Mouse (Mus musculus) embryo, embryonic 11 days (tissue): ENCODE measurements around the gene Pip4k2b.
"Not testable (repeated sequence)": the region's sequence is repeated elsewhere in the genome, so short reads cannot be mapped to it uniquely, and the experiment has no call there.

Source experiments
- DNase-seq: peaks from one replicate; pipeline ENCODE4 v3.0.0-alpha.2; 2015

Gene Pip4k2b

GRCm38 (mm10) chr11:97713896-97714295 lies 30.6 kb downstream of the Pip4k2b start:
- DNase-seq, result no peak

DNA sequence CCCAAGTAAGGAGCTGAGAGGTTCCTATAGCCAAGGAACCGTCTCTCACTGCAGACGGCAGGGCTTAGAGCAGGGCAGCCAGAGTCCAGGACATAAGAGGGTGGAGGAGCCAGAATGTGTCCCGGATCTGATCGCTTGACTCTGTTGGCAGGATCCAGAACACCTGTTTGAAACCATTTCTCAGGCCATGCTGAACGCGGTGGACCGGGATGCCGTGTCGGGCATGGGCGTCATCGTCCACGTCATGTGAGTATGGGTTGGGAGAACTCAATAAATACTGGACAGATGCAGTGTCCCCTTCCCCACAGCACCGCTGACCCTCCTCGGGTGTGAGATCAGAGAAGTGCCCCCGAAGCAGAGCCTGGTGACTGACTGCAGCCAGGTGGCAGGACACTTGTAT lies 32.2 kb downstream of the Pip4k2b start:
- no peak for DNase-seq

- no peak for DNase-seq
These were observed 33.2 kb downstream of the Pip4k2b start for GRCm38 (mm10) chr11:97711200-97711900.

GRCm38 (mm10) chr11:97710067-97710466 lies 34.4 kb downstream of the Pip4k2b start:
- not testable (repeated sequence) for DNase-seq

DNA sequence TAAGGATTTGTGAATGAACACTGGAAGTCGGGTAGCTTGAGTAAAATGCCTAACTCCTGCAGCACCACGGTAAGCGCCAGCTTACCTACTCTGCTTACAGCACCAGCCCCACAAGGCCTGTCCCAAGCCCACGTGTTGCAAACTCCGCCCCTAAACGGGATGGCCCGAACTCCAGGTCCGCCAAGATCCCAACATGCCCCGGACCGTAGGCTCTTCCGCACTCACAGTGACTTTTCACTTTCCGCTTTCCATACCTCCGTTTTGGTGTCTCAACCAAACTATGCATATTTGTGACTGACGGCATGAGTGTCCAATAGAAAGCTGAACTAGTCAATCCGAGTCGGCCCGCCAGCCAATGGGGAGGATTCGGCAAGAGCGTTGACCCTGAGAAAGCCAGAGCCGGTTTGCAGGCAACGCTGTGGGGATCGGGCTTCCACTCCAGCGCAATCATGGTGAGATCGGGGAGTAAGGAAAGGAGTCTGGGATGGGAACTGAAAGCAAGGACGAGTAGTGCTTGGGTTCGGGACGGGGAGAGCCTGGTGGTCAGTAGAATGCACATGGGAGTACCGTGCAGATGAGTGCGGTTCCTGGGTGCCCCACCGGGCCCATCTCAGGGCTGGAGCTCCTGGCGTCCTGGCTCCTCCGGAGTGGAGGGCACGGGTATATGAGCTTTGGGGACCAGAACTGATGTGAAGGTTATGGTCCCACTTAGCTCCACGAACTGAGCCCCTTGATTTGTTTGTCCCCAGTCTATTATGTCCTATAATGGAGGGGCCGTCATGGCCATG lies 41.3 kb downstream of the Pip4k2b start, which contains the start of gene Psmb3:
Psmb3 (plus strand) TSS at position 361 of the 788 bp plus-strand sequence.
- DNase-seq, result peak; percentile 99

- peak; percentile 86 for DNase-seq
These were observed 42.1 kb downstream of the Pip4k2b start for GRCm38 (mm10) chr11:97702393-97702745.

- no peak for DNase-seq
These were observed 42.7 kb downstream of the Pip4k2b start for GRCm38 (mm10) chr11:97701581-97702392.

DNA sequence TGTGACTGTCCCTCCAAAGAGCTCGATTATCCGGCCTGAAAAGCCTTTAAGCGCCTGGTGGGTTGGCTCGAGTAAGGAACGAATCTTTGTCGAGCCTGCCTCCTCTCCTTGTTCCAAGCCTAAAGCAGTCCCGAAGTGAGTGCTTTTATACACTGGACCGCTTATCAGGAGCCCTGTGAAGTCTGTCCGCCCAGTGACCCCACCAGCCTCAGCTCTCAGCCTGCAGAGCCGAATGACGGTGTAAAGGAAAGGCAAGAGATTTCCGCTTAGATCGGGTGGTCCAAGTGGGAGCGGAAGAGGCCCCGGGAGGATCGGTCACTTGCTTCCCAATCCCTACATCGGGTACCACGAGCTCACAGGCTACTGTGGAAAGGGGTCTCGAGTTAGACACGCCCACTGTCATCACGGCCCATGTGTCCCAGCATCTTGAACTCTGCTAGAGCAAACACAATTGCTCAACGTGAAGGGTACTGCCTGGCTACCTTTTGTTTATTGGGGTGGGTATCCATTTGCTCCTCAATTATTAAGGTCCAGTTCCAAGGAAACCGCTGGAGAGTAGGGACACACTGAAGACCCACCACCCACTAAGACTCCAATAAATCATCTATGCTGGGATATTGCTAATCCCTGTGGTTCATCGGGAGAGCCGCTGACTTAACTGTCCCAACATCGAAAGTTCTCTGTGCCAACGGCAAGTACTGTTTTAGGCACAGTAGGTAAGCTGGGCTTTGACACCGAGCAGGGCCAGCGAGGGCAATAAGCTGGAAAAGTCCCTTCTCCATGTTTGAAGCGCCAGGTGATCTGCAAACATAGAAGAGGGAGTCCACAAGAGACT lies 43.5 kb downstream of the Pip4k2b start:
- DNase-seq, result peak; percentile 62

GRCm38 (mm10) chr11:97700003-97700745 lies 44.3 kb downstream of the Pip4k2b start, which contains the start of gene Pcgf2:
Gene Pcgf2, minus strand, starts transcription at chr11:97700497.
- DNase-seq, result peak; percentile 84

DNA sequence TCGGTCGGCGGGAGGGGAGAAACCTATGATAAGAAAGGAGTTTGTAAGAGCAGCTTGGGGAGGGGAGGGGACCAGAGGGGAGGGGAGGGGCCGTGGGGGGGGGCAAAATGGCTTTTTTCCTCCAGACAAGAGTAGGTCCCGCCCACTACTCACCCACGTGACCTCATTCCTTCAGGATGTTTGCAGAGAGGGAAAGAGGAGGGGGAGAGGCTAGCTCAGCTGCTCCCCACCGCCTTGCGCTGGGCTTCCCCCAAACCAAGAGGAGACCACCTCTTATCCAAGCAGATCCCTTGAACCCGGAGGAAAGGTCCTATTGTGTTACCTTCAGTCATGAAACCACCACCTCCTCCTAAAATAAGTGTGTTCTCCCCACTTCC lies 44.9 kb downstream of the Pip4k2b start:
- DNase-seq, result peak; percentile 96

DNA sequence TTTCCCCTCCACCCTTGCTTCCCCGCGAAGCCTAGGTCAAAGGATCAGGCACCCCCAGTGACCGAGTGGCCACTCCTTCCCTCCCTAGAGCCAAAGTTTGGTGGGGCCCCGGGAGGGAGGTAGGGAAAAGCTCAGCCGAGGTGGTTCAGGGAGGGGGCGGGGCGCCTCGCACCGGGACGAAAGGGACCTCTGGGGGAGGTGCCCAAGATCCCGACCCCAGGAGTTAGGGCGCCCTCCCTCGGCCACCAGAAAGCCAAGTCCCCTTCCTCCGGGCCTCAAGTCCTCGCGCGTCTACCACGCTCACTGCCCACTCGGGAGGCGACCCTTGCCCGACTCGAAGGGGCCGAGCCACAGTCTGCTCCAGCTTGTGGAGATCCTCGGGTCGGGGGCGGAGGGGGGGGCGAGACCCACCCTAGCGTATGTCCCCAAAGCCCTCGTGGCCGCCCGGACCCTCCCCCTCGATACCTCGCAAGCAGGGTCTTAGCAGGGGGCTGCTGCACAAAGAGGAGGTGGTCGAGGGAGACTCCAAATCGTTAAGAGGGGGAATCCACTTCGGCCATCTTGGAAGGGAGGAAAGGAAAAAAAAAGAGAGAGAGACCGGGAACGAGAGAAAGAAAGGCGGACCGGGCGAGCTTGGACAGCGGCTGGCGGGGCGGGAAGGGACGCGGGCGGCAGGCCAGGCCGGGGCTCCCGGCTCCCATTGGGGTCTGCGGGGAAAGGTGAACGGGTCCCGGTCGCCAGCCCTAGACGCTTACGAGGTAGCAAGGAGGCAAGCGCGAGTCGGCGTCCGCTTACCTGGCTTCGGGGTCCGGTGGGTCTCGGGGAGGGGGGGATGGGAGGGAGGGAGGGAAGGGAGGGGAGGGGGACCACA lies 45.5 kb downstream of the Pip4k2b start:
- peak; percentile 90 for DNase-seq

DNA sequence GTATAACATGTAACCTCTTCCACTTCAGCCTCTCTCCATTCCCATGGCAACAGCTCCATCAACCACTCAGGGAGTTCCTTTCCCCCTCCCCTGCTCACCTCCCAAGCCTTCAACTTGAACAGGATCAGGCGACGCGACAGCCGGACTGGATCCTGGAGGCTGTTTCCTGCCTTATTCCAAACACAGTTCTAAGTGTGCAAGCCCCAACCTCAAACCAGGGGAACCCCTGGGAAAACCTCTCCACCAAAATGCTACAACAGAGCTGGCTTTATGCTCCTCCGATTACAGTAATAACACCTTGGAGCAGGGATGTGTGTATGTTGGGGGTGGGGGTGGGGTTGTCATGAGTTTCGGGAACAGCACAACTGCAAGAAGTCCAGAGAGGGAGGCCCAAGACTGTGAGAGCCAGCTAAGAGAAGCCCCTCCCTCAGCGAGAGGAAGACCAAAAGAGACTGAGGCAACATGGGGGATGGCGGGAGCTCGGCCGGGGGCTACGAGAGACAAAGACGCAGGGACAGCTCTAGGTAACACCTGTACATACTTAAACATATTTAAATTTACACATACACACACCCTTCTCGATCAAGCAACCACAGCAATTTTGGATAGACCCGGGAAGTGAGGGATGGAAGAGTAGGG lies 46.5 kb downstream of the Pip4k2b start:
- DNase-seq, result peak; percentile 69

GRCm38 (mm10) chr11:97697199-97697890 lies 47.2 kb downstream of the Pip4k2b start:
- no peak for DNase-seq

GRCm38 (mm10) chr11:97696669-97697068 lies 47.8 kb downstream of the Pip4k2b start:
- no peak for DNase-seq

DNA sequence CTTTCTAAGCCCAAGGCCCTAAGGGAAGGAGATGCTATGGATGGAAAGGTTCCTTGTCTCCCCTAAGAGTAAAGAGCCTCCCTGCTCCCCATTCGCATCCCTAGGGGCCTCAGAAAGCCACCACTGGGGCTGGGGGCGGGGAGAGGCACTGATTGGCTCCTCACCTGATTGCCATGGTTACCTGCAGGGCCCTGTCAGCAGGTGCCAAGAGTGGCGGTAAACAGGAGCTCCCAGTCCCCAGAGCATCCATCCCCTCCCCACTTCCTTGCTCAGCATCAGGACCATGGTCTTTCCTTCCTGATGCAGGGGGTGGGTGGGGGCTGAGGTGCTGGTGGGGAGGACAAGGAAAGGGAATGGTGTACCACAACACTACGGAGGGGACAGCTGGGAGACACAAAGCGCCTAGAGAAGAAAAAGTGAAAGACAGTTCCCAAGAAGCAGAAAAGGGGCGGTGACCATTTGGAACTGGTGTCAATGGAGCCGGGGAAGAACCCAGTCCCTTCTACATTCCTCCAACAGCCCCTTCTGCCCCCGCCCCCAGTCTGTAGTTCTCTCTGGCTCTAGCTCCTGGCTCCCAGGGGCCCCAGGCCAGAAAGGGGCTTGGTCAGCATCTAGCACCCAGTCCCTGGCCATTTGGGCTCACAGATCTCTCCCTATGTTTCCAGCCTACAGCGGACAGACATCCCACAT lies 48.6 kb downstream of the Pip4k2b start:
- no peak for DNase-seq

DNA sequence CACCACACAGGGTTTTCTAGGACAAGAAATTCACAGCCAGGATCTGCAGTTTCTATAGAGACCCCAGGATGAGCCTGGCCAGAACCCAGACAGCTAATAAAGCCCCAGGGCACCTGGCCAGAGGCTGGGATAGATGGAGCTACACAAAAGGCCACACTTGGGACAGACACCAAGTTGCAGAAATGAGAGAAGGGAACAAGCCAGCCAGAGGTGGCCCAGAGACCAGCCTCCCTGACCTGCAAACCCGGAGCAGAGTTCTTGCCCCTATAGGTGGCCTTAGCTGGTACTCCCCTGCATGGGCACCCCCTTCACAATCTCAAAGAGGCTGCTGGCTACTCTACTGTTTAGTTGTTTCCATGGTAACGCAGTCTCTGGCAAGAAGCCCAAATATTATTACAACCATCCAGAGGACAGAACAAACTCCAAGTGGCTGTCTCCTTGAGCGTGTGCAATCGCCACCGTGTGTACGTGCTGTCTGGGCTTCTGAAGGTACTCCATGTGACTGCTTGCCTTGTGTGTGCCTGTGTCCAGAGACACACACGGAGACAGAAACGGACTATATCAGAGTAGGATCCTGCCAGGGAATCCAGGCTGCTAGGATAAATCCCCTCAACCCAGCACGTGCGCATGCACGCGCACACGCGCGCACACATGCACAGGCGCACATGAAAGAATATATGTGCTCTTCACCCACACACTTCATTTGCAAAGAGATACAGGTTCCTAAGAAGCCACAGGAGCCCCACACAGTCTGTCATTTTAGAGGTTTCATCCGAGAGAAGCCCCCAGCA lies 49.4 kb downstream of the Pip4k2b start:
- DNase-seq, result peak; percentile 50

- DNase-seq, result no peak
These were observed 50.1 kb downstream of the Pip4k2b start for GRCm38 (mm10) chr11:97694435-97694834.

DNA sequence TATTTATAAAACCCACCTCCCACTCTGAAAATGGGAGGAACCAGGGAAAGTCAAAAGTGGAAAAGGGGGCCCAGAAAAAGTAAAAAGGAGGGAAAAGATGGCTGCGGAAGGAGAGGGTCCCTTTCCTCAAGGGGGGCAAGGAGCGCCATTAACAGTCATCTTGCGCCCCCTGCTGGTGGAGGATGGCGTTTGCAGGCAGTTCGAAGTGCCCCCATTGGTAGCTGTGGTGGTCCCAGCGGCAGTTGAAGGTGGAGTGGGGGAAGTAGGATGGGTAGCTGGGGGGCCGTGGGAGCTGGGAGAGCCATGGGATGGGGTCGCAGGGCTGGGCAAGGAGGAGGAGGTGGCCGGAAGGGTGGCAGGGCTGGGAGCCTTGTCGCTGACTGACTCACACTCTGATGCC lies 54.6 kb downstream of the Pip4k2b start:
- peak; percentile 80 for DNase-seq
